Mouse (Mus musculus) neural tube, embryonic 15.5 days (tissue): Measurements from ENCODE around the gene Gucd1. TPM values are rescaled to one million over a fixed set of nuclear protein-coding genes. Genes with fewer than 3 reads are reported as not detected.
"Not testable (repeated sequence)": the region's sequence is repeated elsewhere in the genome, so short reads cannot be mapped to it uniquely, and the experiment has no call there.

Experiments used
- ATAC-seq: fragments of 200-750 bp; cut with Nextera tagmentation; 2 replicates; pipeline ENCODE4 v1.8.0; 2017; ENCODE audit warnings: mild to moderate bottlenecking, moderate TSS enrichment, moderate library complexity; ENCODE audit not compliant: low FRiP score
- H3K27ac ChIP-seq: fragments of 300-500 bp; sonication (generic); replicated peaks from 2 replicates; pipeline ENCODE4 v1.5.1; 2015; ENCODE audit warnings: mild to moderate bottlenecking, inconsistent platforms
- H3K27me3 ChIP-seq: fragments of 300-500 bp; sonication (generic); replicated peaks from 2 replicates; pipeline ENCODE4 v1.6.1; 2015; ENCODE audit warnings: inconsistent platforms
- H3K36me3 ChIP-seq: fragments of 300-500 bp; sonication (generic); 2 replicates; pipeline ENCODE4 v1.6.1; 2015; ENCODE audit warnings: inconsistent platforms
- H3K4me1 ChIP-seq: fragments of 300-500 bp; sonication (generic); 2 replicates; pipeline ENCODE4 v1.6.1; 2015; ENCODE audit warnings: inconsistent platforms
- H3K4me2 ChIP-seq: fragments of 300-500 bp; sonication (generic); 2 replicates; pipeline ENCODE4 v1.6.1; 2015; ENCODE audit warnings: inconsistent platforms, mild to moderate bottlenecking, moderate library complexity
- H3K4me3 ChIP-seq: fragments of 300-500 bp; sonication (generic); replicated peaks from 2 replicates; pipeline ENCODE4 v1.5.1; 2015; ENCODE audit warnings: mild to moderate bottlenecking, inconsistent platforms
- H3K9ac ChIP-seq: fragments of 300-500 bp; sonication (generic); replicated peaks from 2 replicates; pipeline ENCODE4 v1.6.1; 2015; ENCODE audit warnings: mild to moderate bottlenecking, inconsistent platforms
- H3K9me3 ChIP-seq: fragments of 300-500 bp; sonication (generic); replicated peaks from 2 replicates; pipeline ENCODE4 v1.6.1; 2016; ENCODE audit warnings: inconsistent platforms
- WGBS: fragments of 180-500 bp; shearing (Covaris S2); methylation state at CpG from one replicate; pipeline ENCODE4 v1.1.7; 2015; ENCODE audit warnings: mixed read lengths; 5-methylcytosine and 5-hydroxymethylcytosine counted together
- polyA plus RNA-seq: library from polyadenylated mRNA; unstranded; fragments of >200 nt; fragmentation: Nextera tagmentation; extraction: Ambion mirVana; gene quantifications from 2 replicates; pipeline ENCODE4 v1.2.1, GENCODE M21; 2015

Gene Gucd1
- polyA plus RNA-seq, 1 experiment from 2014 or later: 19.1 TPM

DNA sequence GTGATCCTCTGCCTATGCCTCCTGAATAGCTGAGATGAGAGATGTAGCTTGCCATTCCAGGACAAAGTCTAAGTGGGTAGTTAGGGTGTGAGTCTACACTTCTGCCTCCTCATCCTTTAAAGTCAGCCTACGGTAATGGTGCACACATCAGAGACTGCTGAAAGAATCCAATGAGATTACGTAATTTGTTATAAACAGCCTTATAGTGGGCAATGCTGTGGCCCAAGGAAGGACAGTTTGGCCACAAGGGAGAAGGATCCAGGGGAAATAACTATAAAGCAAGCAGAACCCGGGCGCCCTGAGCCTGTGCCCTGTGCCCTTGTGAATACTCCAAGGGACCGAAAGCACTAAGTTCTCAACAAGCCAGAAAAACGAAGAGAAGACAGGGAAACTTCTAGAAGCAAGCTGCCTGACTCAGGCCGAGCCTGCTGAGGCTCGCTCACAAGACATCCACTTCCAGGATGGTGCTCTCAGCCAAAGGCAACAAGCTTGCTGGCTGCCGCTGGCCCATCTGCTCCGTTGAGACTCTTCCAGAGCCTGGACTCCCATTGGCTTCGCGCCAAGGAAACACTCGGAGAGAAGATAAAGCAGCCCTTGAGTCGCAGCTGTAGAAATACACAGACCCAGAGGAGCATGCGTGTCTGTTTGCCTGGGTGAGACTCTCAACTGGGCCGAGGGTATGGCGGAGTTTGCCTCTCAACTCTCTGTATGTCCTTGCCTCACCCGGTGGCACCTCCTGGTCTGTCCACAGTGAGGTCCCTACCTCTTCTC, 61.5 kb downstream of the Gucd1 start:
- not testable (repeated sequence) for H3K4me2 ChIP-seq, H3K27ac ChIP-seq, H3K9me3 ChIP-seq, H3K36me3 ChIP-seq, H3K9ac ChIP-seq, H3K4me3 ChIP-seq, H3K27me3 ChIP-seq, H3K4me1 ChIP-seq
- 0 out of 2 replicates have a peak, but pooled peaks have one; percentile 31 for ATAC-seq
- 65% methylated on average over 11 of the region's 18 CpGs for WGBS

DNA sequence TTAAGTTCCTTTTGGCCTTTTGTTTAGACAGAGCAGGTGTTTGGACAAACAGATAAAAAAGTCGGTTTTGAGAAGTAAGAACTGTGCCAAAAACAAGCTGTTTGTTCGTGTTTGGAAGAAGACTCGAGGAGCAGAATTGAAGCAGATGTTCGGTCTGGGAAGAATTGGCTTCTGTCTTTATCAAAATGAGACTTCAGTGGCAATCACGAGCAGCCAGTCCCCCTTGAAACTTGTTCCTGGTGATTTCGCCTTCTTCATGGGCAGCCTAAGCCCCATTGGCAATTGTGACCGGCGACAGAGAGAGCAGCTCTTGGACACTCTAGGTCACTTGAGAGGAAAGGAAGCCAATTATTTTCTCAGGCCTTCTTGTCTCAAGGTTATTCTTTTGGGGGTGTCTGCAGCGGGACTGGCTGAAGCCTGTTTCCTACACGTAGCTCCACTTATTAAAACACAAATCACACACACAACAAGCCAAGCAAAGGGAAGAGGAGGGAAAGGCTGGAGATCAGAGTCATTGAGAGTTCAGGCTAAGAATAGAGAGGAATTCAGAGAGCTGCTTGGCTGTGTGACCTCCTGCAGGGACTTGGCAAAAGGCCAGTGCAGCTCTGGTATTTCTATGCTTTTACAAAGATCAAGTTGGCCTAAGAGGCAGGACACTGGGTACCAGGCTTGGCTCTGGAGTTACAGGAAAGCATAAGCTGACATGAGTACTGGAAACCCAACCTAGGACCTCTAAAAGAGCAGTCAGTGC, 66.6 kb downstream of the Gucd1 start:
- H3K9me3 ChIP-seq: no peaks in the 10 kb centered on the region
- peak; percentile 57; the same call in 1 of the 2 replicates for ATAC-seq
- 34% methylated on average over 10 of the region's 10 CpGs for WGBS
- no peak overlapping the region for H3K4me3 ChIP-seq
- no peak overlapping the region for H3K4me2 ChIP-seq
- no peaks in the 10 kb centered on the region for H3K27me3 ChIP-seq
- H3K36me3 ChIP-seq: no peaks in the 10 kb centered on the region
- H3K9ac ChIP-seq: no peak overlapping the region
- H3K27ac ChIP-seq: peak overlapping the region; percentile 7
- H3K4me1 ChIP-seq: peaks cover 16% of the 10 kb centered on the region

DNA sequence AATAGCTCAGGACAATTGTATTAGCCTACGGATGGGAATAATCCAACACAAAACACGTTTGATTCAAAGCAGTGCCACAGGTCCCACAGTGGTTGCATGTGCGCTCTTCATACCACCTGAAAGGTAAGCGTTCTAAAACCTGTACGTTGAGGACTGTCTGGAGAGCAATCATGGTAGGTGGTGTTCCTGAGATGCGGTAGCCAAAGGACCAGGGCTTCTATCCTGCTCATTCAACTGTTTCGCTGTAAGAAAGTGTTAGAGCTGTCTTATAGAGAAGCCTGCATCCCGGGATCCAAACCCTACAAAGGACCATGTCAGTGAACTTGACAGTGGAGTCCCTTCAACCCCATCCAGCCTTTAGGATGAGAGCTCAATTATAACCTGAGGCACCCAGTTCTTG, 67.4 kb downstream of the Gucd1 start:
- Histone ChIP-seq H3K9me3 (no peaks in the 10 kb centered on the region), H3K4me3 (no peak overlapping the region), H3K4me2 (no peak overlapping the region), H3K4me1 (peaks cover 16% of the 10 kb centered on the region), H3K36me3 (no peaks in the 10 kb centered on the region), H3K27me3 (no peaks in the 10 kb centered on the region), H3K9ac (no peak overlapping the region), H3K27ac (no peak overlapping the region)
- WGBS: 92% methylated on average over 8 of the region's 8 CpGs
- ATAC-seq: no peak

DNA sequence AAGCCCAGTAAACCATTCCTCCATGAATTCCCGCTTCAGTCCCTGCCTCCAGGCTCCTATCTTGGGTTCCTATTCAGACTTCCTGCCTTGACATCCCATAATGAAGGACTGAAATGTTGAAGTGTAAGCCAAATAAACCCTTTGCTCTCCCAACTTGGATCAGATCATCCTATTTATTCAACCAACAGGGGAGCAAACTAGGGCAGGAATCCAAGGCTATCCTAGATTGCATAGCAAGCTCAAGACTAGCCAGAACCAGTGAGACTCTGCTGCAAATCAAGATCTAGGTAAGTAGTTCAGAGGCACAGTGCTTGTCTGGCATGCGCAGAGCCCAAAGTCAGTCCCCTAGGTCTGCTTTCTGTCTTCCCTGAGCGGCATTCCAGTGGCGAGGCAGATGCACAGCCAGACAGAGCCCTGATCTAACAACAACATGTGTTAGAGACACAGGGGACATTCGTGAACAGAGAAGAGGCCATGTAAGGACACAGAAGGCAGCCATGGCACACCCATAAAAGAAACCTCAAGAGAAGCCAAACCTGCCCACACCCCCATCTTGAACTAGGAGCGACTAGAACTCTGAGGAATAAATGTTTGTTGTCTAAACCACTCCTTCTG, 68.9 kb downstream of the Gucd1 start:
- H3K9ac ChIP-seq: no peak overlapping the region
- no peak overlapping the region for H3K27ac ChIP-seq
- no peak overlapping the region for H3K4me3 ChIP-seq
- no peaks in the 10 kb centered on the region for H3K27me3 ChIP-seq
- ATAC-seq: no peak
- H3K36me3 ChIP-seq: no peaks in the 10 kb centered on the region
- H3K4me2 ChIP-seq: no peak overlapping the region
- WGBS: 84% methylated on average over 6 of the region's 6 CpGs
- no peaks in the 10 kb centered on the region for H3K9me3 ChIP-seq
- peaks cover 21% of the 10 kb centered on the region for H3K4me1 ChIP-seq

DNA sequence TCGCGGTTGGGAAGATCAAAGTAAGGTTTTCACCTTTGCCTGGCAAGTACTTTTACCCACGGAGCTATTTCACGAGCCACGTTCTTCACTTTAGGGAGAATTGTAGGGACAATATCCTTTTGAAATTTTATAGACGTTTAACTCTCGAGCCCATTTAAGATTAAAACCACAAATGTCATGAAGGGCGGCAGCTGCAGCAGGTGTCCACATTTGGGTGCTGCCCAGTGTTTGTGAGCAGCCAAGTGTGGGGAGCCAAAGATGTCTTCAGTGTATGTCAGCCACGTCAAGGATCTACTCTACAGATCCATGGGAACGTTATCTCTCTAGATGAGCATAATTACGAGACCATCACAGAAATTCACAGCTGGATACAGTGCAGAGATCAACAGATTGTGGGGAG, 70.3 kb downstream of the Gucd1 start:
- H3K36me3 ChIP-seq: no peaks in the 10 kb centered on the region
- H3K4me1 ChIP-seq: peaks cover 21% of the 10 kb centered on the region
- no peak for ATAC-seq
- H3K9me3 ChIP-seq: no peaks in the 10 kb centered on the region
- 82% methylated on average over 11 of the region's 11 CpGs for WGBS
- no peak overlapping the region for H3K9ac ChIP-seq
- H3K27ac ChIP-seq: no peak overlapping the region
- no peak overlapping the region for H3K4me2 ChIP-seq
- no peaks in the 10 kb centered on the region for H3K27me3 ChIP-seq
- H3K4me3 ChIP-seq: no peak overlapping the region

DNA sequence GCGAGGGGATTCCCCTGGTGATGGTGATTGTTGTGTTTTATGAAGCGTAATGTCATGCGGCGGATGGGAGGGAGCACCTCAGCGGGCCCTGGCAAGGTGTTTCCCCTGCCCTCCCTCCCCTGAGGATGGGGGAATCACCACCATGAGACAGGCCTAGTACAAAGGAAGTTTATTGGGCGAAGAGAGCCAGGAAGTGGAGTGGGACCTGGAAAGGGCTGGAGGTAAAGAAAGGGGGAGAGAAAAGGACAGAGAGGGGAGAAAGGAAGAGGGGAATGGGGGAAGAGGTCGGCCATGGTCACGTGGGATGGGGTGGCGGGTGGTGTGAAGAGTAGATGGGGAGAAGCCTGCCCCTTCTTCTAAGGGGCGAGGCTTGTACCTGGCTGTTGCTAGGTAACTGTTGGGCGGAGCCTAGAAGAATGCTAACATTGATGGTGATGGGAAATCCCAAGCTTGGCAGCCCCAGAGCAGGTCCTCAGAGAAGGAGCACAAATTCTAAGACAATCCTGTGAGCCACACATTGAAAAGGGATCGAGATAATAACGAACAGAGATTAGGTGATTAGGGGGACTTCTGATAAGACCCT, 71.2 kb downstream of the Gucd1 start:
- WGBS: 69% methylated on average over 13 of the region's 13 CpGs
- Histone ChIP-seq H3K9me3 (no peaks in the 10 kb centered on the region), H3K27me3 (no peaks in the 10 kb centered on the region), H3K36me3 (no peaks in the 10 kb centered on the region), H3K4me3 (no peak overlapping the region), H3K27ac (no peak overlapping the region; the same call in 1 of the 2 replicates), H3K9ac (no peak overlapping the region), H3K4me2 (no peak overlapping the region), H3K4me1 (peaks cover 19% of the 10 kb centered on the region)
- ATAC-seq: no peak

DNA sequence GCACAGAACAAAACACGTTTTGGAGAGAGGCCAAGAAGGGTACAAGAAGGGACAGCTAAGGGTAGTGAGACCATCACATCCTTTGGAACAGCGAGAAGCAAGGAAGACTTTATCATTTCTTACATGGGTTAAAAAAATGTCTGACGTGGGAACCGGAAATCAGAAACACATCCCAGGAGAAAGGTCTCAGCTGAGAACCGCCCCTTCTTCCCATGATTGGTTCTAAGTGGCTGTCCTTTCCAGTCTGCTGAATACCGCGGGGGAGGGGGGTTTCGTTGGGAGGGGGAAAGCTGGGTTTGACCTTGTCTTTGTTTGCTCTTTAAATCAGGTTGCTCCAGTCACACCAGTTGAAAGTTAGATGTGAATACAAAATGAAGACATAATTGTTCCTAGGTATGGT, 72.7 kb downstream of the Gucd1 start:
- Histone ChIP-seq H3K27ac (no peak overlapping the region), H3K9me3 (no peaks in the 10 kb centered on the region), H3K27me3 (no peaks in the 10 kb centered on the region), H3K4me3 (no peak overlapping the region), H3K4me2 (no peak overlapping the region), H3K36me3 (no peaks in the 10 kb centered on the region), H3K4me1 (peaks cover 13% of the 10 kb centered on the region), H3K9ac (no peak overlapping the region)
- 74% methylated on average over 8 of the region's 8 CpGs for WGBS
- no peak for ATAC-seq

DNA sequence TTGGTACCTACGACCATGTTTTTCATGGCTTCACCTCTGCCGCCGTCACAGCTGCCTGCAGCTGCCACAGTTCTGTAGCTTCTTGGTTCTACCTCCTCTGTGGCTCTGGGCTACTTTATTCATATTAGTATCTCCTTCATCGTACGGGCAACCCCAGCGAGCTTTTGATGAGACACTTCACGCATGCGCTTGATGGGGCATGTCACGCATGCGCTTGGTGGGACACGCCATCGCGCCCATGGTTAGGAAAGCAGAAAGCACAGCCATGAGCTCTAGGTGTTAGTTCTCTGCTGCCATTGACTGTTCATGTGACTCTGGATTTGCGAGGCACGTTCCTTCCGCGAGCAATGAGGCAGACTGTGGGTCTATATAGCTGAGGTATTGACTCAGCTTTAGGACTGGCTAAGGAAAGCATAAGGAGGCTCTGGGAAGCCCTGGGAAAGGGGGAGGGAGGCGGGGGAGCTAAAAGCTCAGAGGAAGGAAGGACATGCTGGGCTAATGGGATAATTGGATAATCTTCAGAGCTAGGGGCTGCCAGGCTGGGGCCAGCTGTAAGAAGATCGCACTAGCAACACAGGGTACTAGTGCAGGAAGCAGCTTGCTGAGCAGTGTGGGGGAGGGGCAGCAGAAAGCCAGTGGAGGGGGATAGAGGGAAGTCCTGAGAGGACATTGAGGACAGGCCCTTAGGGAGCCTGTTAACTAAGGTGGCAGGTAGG, 73.5 kb downstream of the Gucd1 start:
- WGBS: 71% methylated on average over 19 of the region's 19 CpGs
- Histone ChIP-seq H3K36me3 (no peaks in the 10 kb centered on the region), H3K4me2 (no peak overlapping the region), H3K27me3 (no peaks in the 10 kb centered on the region), H3K4me1 (peaks cover 13% of the 10 kb centered on the region), H3K9ac (no peak overlapping the region), H3K9me3 (no peaks in the 10 kb centered on the region), H3K4me3 (no peak overlapping the region), H3K27ac (no peak overlapping the region)
- no peak for ATAC-seq

DNA sequence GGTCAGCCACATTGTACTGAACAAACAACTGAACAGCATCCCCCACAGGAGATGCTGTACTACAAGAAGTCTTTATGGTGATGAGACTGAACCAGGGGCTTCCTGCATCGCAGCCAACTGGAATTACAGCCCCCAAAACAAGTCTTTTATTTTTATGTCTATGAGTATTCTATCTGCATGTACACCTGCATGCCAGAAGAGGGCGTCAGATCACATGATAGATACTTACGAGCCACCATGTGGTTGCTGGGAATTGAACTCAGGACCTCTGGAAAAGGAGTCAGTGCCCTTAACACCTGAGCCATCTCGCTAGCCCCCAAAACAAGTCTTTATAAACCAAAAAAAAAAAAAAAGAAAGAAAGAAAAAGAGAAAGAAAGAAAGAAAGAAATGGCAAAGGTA, 74.8 kb downstream of the Gucd1 start:
- Histone ChIP-seq H3K4me1 (peaks cover 8% of the 10 kb centered on the region), H3K27me3 (no peaks in the 10 kb centered on the region), H3K9ac (no peak overlapping the region), H3K9me3 (no peaks in the 10 kb centered on the region), H3K36me3 (no peaks in the 10 kb centered on the region), H3K4me2 (no peak overlapping the region), H3K27ac (no peak overlapping the region), H3K4me3 (no peak overlapping the region)
- no peak for ATAC-seq
- WGBS: 89% methylated on average over 4 of the region's 4 CpGs

DNA sequence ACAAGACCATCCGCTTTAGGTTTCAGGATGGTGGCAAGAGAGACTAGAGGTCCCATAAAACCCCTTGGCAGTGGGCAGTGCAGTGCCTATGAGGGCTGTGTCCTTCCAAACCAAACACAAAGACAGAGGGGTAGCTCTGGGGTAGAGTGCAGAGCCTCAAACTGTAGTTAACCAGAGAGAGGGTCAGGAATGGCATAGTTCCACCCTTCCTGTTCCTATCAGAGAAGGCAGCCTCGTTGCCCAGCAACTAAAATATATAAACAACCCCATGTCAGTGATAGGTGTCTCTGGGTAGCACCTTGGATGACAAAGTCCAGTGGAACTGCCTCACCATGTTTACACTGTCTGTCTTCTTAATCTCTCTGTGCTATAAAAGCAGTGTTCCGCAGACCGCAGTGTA, 76.0 kb downstream of the Gucd1 start:
- WGBS: 82% methylated on average over 4 of the region's 4 CpGs
- Histone ChIP-seq H3K27me3 (no peaks in the 10 kb centered on the region), H3K9me3 (no peaks in the 10 kb centered on the region), H3K4me2 (no peak overlapping the region), H3K4me1 (peaks cover 11% of the 10 kb centered on the region; the same call in 1 of the 2 replicates), H3K9ac (no peak overlapping the region), H3K36me3 (no peaks in the 10 kb centered on the region), H3K27ac (no peak overlapping the region), H3K4me3 (no peak overlapping the region)
- no peak for ATAC-seq

DNA sequence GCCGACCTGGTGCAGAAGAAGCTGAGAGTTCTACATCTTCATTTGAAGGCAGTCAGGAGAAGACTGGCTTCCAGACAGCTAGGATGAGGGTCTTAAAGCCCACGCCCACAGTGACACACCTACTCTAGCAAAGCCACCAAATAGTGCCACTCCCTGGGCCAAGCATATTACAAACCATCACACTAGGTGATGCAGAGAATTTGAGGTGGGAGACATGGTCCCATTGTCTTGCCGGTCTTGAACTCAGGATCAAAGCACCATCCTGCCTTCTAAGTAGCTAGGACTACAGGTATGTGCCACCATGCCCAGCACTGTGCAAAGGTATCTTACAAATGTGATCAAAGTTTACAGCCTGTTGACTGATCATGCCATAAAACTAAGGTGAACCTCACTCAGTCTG, 77.0 kb downstream of the Gucd1 start:
- no peak overlapping the region for H3K4me3 ChIP-seq
- WGBS: 94% methylated on average over 3 of the region's 3 CpGs
- H3K36me3 ChIP-seq: no peaks in the 10 kb centered on the region
- ATAC-seq: no peak
- no peak overlapping the region for H3K27ac ChIP-seq
- H3K9ac ChIP-seq: no peak overlapping the region
- H3K27me3 ChIP-seq: no peaks in the 10 kb centered on the region
- no peak overlapping the region for H3K4me2 ChIP-seq
- peaks cover 11% of the 10 kb centered on the region; the same call in 1 of the 2 replicates for H3K4me1 ChIP-seq
- H3K9me3 ChIP-seq: no peaks in the 10 kb centered on the region
